Mouse (Mus musculus) spleen, adult 2 months (tissue): Measurements from ENCODE around the gene Emc9.

Experiments used
- CTCF ChIP-seq: fragments of 200-500 bp; IDR thresholded peaks from 2 replicates; pipeline ENCODE4 v1.5.1; 2011; ENCODE audit warnings: mild to moderate bottlenecking, inconsistent platforms; ENCODE audit not compliant: insufficient read depth, insufficient read length, insufficient replicate concordance; ENCODE audit errors: extremely low read depth
- POLR2A ChIP-seq: fragments of 200-500 bp; IDR thresholded peaks from 2 replicates; pipeline ENCODE4 v1.6.1; 2011; ENCODE audit warnings: low read depth, low read length, inconsistent platforms

DNA sequence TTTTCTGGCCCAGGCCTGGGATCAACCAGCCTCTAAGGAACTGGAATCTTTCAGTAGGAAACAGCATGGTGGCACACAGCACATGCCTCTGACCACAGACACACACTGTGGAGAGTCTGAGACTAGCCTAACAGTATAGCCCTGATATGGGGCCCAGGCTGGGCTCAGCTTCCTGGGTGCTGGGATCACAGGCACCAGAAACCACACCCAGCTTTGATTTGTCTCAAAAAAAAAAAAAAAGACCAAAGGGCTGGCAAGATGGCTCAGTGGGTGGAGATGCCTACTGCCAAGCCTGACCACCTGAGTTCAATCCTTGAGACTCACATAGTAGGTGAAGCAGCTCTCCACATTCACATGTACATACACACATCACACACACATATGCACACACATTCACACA is 30.5 kb downstream of the Emc9 start:
- TF ChIP-seq POLR2A (no peak), CTCF (no peak)
